Mouse (Mus musculus) gastrocnemius, postnatal 4 days (tissue): Measurements from ENCODE around the gene Ptprr. TPM values are rescaled to one million over a fixed set of nuclear protein-coding genes. Genes with fewer than 3 reads are reported as not detected.

Source experiments
- total RNA-seq, 2 experiments: library from RNA; stranded (reverse); gene quantifications; 2 replicates each; pipeline ENCODE4 v1.2.3; 2021

Ptprr gene
- total RNA-seq, 2 experiments from 2014 or later = 0.18 to 0.56 TPM

Other genes starting within 250 kb of the Ptprr start
- gene Tspan8, start 201.4 kb upstream of the Ptprr start, total RNA-seq = 1 to 10 TPM; 5.3 to 6.5 TPM
- not detected for gene 4933416C03Rik, start 95.7 kb downstream of the Ptprr start, total RNA-seq